ENCODE assay signal across 9 mouse cellular contexts in the genomic region with DNA sequence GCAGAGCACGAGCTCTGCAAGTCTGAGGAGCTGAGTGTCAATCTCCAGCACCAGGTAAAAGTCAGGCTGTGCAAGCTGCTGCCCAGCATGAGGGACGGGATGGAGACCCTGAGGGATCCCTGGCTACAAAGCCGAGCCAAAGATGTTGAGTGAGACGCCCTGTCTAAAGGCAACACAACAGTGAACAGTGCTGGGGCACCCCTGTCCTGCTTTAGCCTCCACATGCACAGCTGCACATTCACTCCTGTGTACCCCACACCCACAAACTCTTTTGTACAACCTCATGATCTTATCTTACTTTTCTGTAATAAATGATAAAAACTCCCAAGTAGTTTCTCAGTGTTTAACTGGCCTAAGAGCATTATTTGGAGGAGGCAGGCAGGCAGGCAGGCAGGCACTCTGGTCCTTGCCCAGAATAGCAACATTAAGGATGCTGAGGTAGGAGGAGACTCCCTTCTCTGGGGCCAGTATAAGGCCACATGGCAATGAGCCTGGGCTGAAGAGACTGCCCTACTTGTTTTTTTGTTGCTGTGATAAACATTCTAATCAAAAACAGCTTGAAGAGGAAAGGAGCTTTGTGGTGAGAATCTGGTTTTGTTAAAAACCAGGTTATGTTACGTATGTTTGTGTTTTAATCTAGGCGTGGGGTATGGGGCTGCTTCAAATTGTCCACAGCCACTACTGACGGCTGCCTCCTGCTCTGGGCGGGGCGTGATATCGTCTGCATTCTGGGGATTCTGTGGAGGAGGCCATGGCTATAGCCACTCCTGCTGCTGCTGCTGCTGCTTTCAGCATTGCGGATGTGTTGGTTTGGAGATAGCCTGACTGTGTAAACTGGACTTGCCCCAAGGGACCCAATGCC.
DNase-seq lines count a peak whose midpoint lies in the region; ATAC-seq lines count a peak whose summit lies in the region.
"Had no signal": no experiment of that assay in that cellular context is flagged by ENCODE, and none has a peak within 500 bp of the region (broad histone marks: within the 10 kb centered on the region; RNA-seq: fewer than 3 reads in every experiment).

No protein-coding gene starts in this region.

- H3K27me3 ChIP-seq in lung, embryonic 15.5 days: no peaks in the 10 kb centered on the region
- H3K27me3 ChIP-seq: hindbrain, embryonic 15.5 days had no signal

- H3K4me1 ChIP-seq in lung, embryonic 15.5 days: peaks cover 18% of the 10 kb centered on the region

- no peak overlapping the region for H3K9ac ChIP-seq in lung, embryonic 15.5 days
- H3K9ac ChIP-seq: hindbrain, embryonic 15.5 days had no signal

- no peak overlapping the region for H3K4me3 ChIP-seq in lung, embryonic 15.5 days
- H3K4me3 ChIP-seq: hindbrain, embryonic 15.5 days had no signal

- H3K9me3 ChIP-seq in lung, embryonic 15.5 days: no peaks in the 10 kb centered on the region
- H3K9me3 ChIP-seq: hindbrain, embryonic 15.5 days had no signal

- 50% methylated on average over 11 of the region's 11 CpGs for WGBS in lung, embryonic 15.5 days

- DNase-seq in cerebellum, postnatal 25 days: peak; percentile 49 to 57
- no peak for DNase-seq in cerebellum, postnatal 4 days (ENCODE audit: low spot score in 2 of 2)
- peak; percentile 44 for DNase-seq in thymus, postnatal 0 days (ENCODE audit: low spot score)
- no peak for DNase-seq in thymus, postnatal 36 days
- peak; percentile 23 for DNase-seq in heart, postnatal 25 days (ENCODE audit: low spot score)
- DNase-seq in layer of hippocampus, postnatal 36 days: no peak
- no peak for DNase-seq in urinary bladder, adult 18-20 months (ENCODE audit: low spot score in 2 of 2)

- peaks cover 14% of the 10 kb centered on the region for H3K36me3 ChIP-seq in lung, embryonic 15.5 days
- H3K36me3 ChIP-seq: hindbrain, embryonic 15.5 days had no signal

- intact Hi-C loops in heart, postnatal 25 days (cut with DNase I): no loop called here

- peak; percentile 42; the same call in 1 of the 2 replicates for ATAC-seq in lung, embryonic 15.5 days (ENCODE audit: borderline replicate concordance, extremely low read depth, low FRiP score, low TSS enrichment)

- H3K27ac ChIP-seq in lung, embryonic 15.5 days: 0 out of 2 replicates have a peak overlapping the region, but pooled peaks have one; percentile 25
- H3K27ac ChIP-seq: hindbrain, embryonic 15.5 days had no signal

- no peak overlapping the region for H3K4me2 ChIP-seq in lung, embryonic 15.5 days
- H3K4me2 ChIP-seq: hindbrain, embryonic 15.5 days had no signal

Comparison
In these comparisons a context has a peak if more than half of its experiments do, and no peak if none do; other contexts are left out.
1. DNase-seq: peak in cerebellum, postnatal 25 days (2 of 2), thymus, postnatal 0 days (single experiment) and heart, postnatal 25 days (single experiment); none in cerebellum, postnatal 4 days (0 of 2), thymus, postnatal 36 days (0 of 2), layer of hippocampus, postnatal 36 days (0 of 2) and urinary bladder, adult 18-20 months (0 of 2).